In genomic region chr5:63872176-63872932, GRCm38 (mm10) we compare ENCODE assay signal across 9 mouse cellular contexts.
DNase-seq lines count a peak whose midpoint lies in the region; ATAC-seq and TF ChIP-seq lines count a peak whose summit lies in the region.
"Had no signal": no experiment of that assay in that cellular context is flagged by ENCODE, and none has a peak within 500 bp of the region (broad histone marks: within the 10 kb centered on the region; RNA-seq: fewer than 3 reads in every experiment).

No protein-coding gene starts in this region.

- no peaks in the 10 kb centered on the region for H3K9me3 ChIP-seq in ES-E14 (ENCODE audit: control insufficient read depth, insufficient read depth, low read depth, low read length)
- no peaks in the 10 kb centered on the region for H3K9me3 ChIP-seq in midbrain, embryonic 11.5 days (ENCODE audit: control insufficient read depth, low read length)

- H3K36me3 ChIP-seq in ES-E14 (ENCODE audit: control insufficient read depth, insufficient read depth, low read length, poor library complexity, severe bottlenecking): no peaks in the 10 kb centered on the region
- H3K36me3 ChIP-seq in midbrain, embryonic 11.5 days (ENCODE audit: control insufficient read depth, insufficient read depth, low read length): no peaks in the 10 kb centered on the region

- peak; percentile 29 for DNase-seq in ES-E14 (ENCODE audit: low read depth, low spot score)
- peak; percentile 5 to 10 for DNase-seq in cerebellum, adult 18-20 months
- DNase-seq in frontal cortex, postnatal 14 days (ENCODE audit: low spot score in 2 of 2): peak; percentile 21 to 49
- DNase-seq in midbrain, embryonic 11.5 days (ENCODE audit: low spot score, missing footprints): peak; percentile 93
- DNase-seq in heart, postnatal 4 days: no peak
- no peak for DNase-seq in heart, postnatal 14 days
- no peak for DNase-seq in gastrocnemius, adult 2 months
- DNase-seq in kidney, adult 8-10 months: no peak

- no peak for TF ChIP-seq CTCF in gastrocnemius, adult 2 months (IDR thresholded peaks at IDR 0.05)

- no peak overlapping the region for H3K27ac ChIP-seq in ES-E14 (ENCODE audit: insufficient read depth, low read depth, low read length, poor library complexity, severe bottlenecking)
- no peak overlapping the region for H3K27ac ChIP-seq in midbrain, embryonic 11.5 days (ENCODE audit: low read depth, low read length)
- H3K27ac ChIP-seq in gastrocnemius, adult 2 months: no peak overlapping the region

- H3K27me3 ChIP-seq in midbrain, embryonic 11.5 days (ENCODE audit: control insufficient read depth, insufficient read depth, low read length): no peaks in the 10 kb centered on the region
- H3K27me3 ChIP-seq: Patski had no signal

- H3K9ac ChIP-seq in ES-E14 (ENCODE audit: insufficient read depth, low read depth, low read length, poor library complexity, severe bottlenecking): no peak overlapping the region
- no peak overlapping the region for H3K9ac ChIP-seq in midbrain, embryonic 11.5 days (ENCODE audit: low read length)

- intact Hi-C loops in heart, postnatal 14 days (cut with DNase I): no loop called here
- intact Hi-C loops in gastrocnemius, adult 2 months (cut with DNase I): no loop called here

- H3K4me3 ChIP-seq in ES-E14 (ENCODE audit: insufficient read depth in 1 of 2, low read depth in 1 of 2, low read length in 2 of 2, poor library complexity in 1 of 2, severe bottlenecking in 1 of 2): no peak overlapping the region
- H3K4me3 ChIP-seq in midbrain, embryonic 11.5 days (ENCODE audit: low read depth, low read length): no peak overlapping the region
- H3K4me3 ChIP-seq in gastrocnemius, adult 2 months: no peak overlapping the region

- H3K4me2 ChIP-seq in midbrain, embryonic 11.5 days: 0 out of 2 replicates have a peak overlapping the region, but pooled peaks have one; percentile 2

- peaks cover 1 to 2% of the 10 kb centered on the region in 2 experiments; a peak in 1 of 4 replicates for H3K4me1 ChIP-seq in ES-E14 (ENCODE audit: control insufficient read depth in 2 of 2, insufficient read depth in 2 of 2, low read length in 2 of 2, poor library complexity in 1 of 2)
- 0 out of 2 replicates have a peak, but pooled peaks cover 3% of the 10 kb centered on the region for H3K4me1 ChIP-seq in midbrain, embryonic 11.5 days (ENCODE audit: control insufficient read depth, insufficient read depth, low read length)

- peak; percentile 72 for ATAC-seq in midbrain, embryonic 11.5 days (ENCODE audit: low FRiP score)
- ATAC-seq: Patski had no signal

- in situ Hi-C loops in ES-E14 (cut with MboI; ENCODE audit: low sequenced_read_pairs in 2 of 2, unreplicated experiment in 2 of 2): no loop called here

- 37% methylated on average over 17 of the region's 17 CpGs for WGBS in midbrain, embryonic 11.5 days

TF ChIP-seq in ES-E14, 5 proteins besides CTCF, POLR2A, EP300 and RAD21:
- no peak for TF ChIP-seq HCFC1 (IDR thresholded peaks at IDR 0.05; ENCODE audit: borderline replicate concordance, insufficient read depth, low read length)
- TF ChIP-seq ZC3H11A (IDR thresholded peaks at IDR 0.05; ENCODE audit: borderline replicate concordance, low read depth, low read length): no peak
- no peak for TF ChIP-seq MAFK (IDR thresholded peaks at IDR 0.05; ENCODE audit: insufficient read depth, low read depth, low read length)
- TF ChIP-seq ZNF384 (IDR thresholded peaks at IDR 0.05; ENCODE audit: low read depth, low read length): no peak

Comparison
In these comparisons a context has a peak if more than half of its experiments do, and no peak if none do; other contexts are left out.
1. DNase-seq: peak in ES-E14 (single experiment), cerebellum, adult 18-20 months (2 of 2), frontal cortex, postnatal 14 days (2 of 2) and midbrain, embryonic 11.5 days (single experiment); none in heart, postnatal 4 days (single experiment), heart, postnatal 14 days (0 of 2), gastrocnemius, adult 2 months (single experiment) and kidney, adult 8-10 months (0 of 2).